Mouse (Mus musculus) ES-Bruce4 (cell line): ENCODE measurements around the gene Olfr33. TPM values are rescaled to one million over a fixed set of nuclear protein-coding genes. Genes with fewer than 3 reads are reported as not detected.

Experiments
- H3K27ac ChIP-seq: 2 replicates; pipeline ENCODE4 v1.5.1; 2012; ENCODE audit warnings: low read length, inconsistent platforms; ENCODE audit not compliant: insufficient read depth
- H3K27me3 ChIP-seq: 2 replicates; pipeline ENCODE4 v1.6.1; 2012; ENCODE audit warnings: mild to moderate bottlenecking, low read length, inconsistent platforms; ENCODE audit not compliant: control insufficient read depth, poor library complexity, insufficient read depth, severe bottlenecking
- H3K36me3 ChIP-seq: 2 replicates; pipeline ENCODE4 v1.6.1; 2012; ENCODE audit warnings: inconsistent platforms, mild to moderate bottlenecking, low read length, moderate library complexity; ENCODE audit not compliant: control insufficient read depth, poor library complexity, insufficient read depth, severe bottlenecking
- H3K4me1 ChIP-seq: one replicate; pipeline ENCODE4 v1.8.1; 2011; ENCODE audit warnings: low read length; ENCODE audit not compliant: control insufficient read depth, insufficient read depth
- H3K4me3 ChIP-seq: 2 replicates; pipeline ENCODE4 v1.5.1; 2011; ENCODE audit warnings: low read depth, mild to moderate bottlenecking, low read length
- H3K9ac ChIP-seq: 2 replicates; pipeline ENCODE4 v1.6.1; 2012; ENCODE audit warnings: low read depth, mild to moderate bottlenecking, inconsistent platforms; ENCODE audit not compliant: poor library complexity, severe bottlenecking
- H3K9me3 ChIP-seq: replicated peaks from 2 replicates; pipeline ENCODE4 v1.6.1; 2012; ENCODE audit warnings: mild to moderate bottlenecking, low read length, inconsistent platforms; ENCODE audit not compliant: control insufficient read depth, poor library complexity, insufficient read depth, severe bottlenecking
- CTCF ChIP-seq: IDR thresholded peaks from one replicate; pipeline ENCODE4 v1.8.1; 2011; ENCODE audit warnings: low read depth, low read length
- EP300 ChIP-seq: IDR thresholded peaks from 2 replicates; pipeline ENCODE4 v1.6.1; 2011; ENCODE audit warnings: low read depth, low read length; ENCODE audit not compliant: insufficient read depth
- POLR2A ChIP-seq: IDR thresholded peaks from one replicate; pipeline ENCODE4 v1.8.1; 2011; ENCODE audit warnings: low read length; ENCODE audit not compliant: insufficient read depth
- polyA plus RNA-seq: library from polyadenylated mRNA; stranded (reverse); fragments of >200 nt; gene quantifications from 2 replicates; pipeline ENCODE4 v1.2.4, GENCODE M21; 2011; ENCODE audit warnings: low read depth; ENCODE audit not compliant: missing spikeins, insufficient read depth, insufficient read length

Gene Olfr33
- not detected in 2 replicates for polyA plus RNA-seq

GRCm38 (mm10) chr7:102718970-102719369 lies at the start of gene Olfr33:
TSS of gene Olfr33 (minus strand) at chr7:102719070.
- H3K27me3 ChIP-seq: no peaks in the 10 kb centered on the region
- H3K4me3 ChIP-seq: no peak within 1 kb of the TSS
- no peaks in the 10 kb centered on the region for H3K36me3 ChIP-seq
- no peaks in the 10 kb centered on the region for H3K9me3 ChIP-seq
- no peak within 1 kb of the TSS for H3K9ac ChIP-seq
- no peaks in the 10 kb centered on the region for H3K4me1 ChIP-seq
- H3K27ac ChIP-seq: no peak within 1 kb of the TSS
- TF ChIP-seq CTCF (no peak), EP300 (no peak), POLR2A (no peak)

GRCm38 (mm10) chr7:102759266-102759665 lies 40.4 kb upstream of the Olfr33 start, which contains the start of the genes Olfr560 and Olfr78:
TSS of gene Olfr560 (minus strand) at chr7:102759366.
TSS of gene Olfr78 (minus strand) at chr7:102759471.
- Histone ChIP-seq H3K4me3 (no peak within 1 kb of the TSS), H3K27me3 (no peaks in the 10 kb centered on the region), H3K36me3 (no peaks in the 10 kb centered on the region), H3K27ac (no peak within 1 kb of the TSS), H3K9ac (no peak within 1 kb of the TSS), H3K9me3 (no peaks in the 10 kb centered on the region), H3K4me1 (no peaks in the 10 kb centered on the region)
- TF ChIP-seq EP300 (no peak), CTCF (no peak), POLR2A (no peak)

DNA sequence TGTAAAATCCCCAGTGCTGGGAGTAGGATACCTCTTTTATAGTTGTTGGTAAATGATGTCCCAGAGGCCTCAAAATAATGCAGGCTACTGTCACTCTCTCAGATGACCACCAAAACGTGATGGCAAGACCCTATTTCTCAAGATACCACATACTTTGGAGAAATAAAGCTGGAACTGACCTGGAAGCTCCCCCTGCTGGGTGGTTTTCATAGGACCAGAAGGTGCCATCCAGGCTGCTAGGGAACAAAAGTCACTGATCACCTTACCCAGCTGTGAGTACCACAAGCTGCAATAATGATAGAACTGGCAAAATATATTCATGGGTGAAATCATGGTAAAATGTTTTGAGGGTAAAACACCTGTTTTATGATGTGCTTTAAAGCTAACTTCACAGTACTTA lies 33.2 kb upstream of the Olfr33 start:
- Histone ChIP-seq H3K27me3 (no peaks in the 10 kb centered on the region), H3K27ac (no peak overlapping the region), H3K9me3 (no peaks in the 10 kb centered on the region), H3K4me1 (no peaks in the 10 kb centered on the region), H3K9ac (no peak overlapping the region), H3K36me3 (no peaks in the 10 kb centered on the region), H3K4me3 (no peak overlapping the region)
- TF ChIP-seq EP300: no peak
- TF ChIP-seq POLR2A: no peak
- TF ChIP-seq CTCF: no peak

DNA sequence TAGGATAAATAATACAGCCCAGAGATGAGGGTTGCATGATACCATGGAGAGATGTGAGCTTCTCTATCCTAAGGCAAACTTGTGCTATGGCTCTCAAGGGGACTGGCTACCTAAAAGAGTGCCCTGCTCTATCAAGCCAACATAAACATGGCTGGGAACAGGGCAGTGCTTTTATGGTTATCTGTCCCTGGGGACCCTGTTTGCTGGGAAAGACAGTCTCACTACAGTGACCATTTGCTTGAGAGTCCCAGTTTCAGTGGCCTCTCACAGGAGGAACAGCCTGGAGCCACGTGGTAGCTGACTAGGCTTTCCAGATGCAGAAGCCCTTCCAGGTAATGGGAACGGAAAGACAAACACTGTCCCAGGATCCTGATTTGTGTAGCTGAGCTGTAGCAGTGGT lies 18.8 kb upstream of the Olfr33 start:
- H3K27me3 ChIP-seq: no peaks in the 10 kb centered on the region
- H3K27ac ChIP-seq: no peak overlapping the region
- no peak overlapping the region for H3K4me3 ChIP-seq
- H3K9me3 ChIP-seq: no peaks in the 10 kb centered on the region
- H3K4me1 ChIP-seq: no peaks in the 10 kb centered on the region
- no peak for TF ChIP-seq EP300
- no peak for TF ChIP-seq POLR2A
- TF ChIP-seq CTCF: no peak
- no peak overlapping the region for H3K9ac ChIP-seq
- H3K36me3 ChIP-seq: no peaks in the 10 kb centered on the region

- TF ChIP-seq CTCF (no peak), POLR2A (no peak)
- Histone ChIP-seq H3K4me3 (no peak overlapping the region), H3K9me3 (no peaks in the 10 kb centered on the region), H3K27me3 (no peaks in the 10 kb centered on the region), H3K36me3 (no peaks in the 10 kb centered on the region), H3K9ac (no peak overlapping the region), H3K27ac (no peak overlapping the region), H3K4me1 (no peaks in the 10 kb centered on the region)
Measured at GRCm38 (mm10) chr7:102733793-102734192, 14.9 kb upstream of the Olfr33 start.

DNA sequence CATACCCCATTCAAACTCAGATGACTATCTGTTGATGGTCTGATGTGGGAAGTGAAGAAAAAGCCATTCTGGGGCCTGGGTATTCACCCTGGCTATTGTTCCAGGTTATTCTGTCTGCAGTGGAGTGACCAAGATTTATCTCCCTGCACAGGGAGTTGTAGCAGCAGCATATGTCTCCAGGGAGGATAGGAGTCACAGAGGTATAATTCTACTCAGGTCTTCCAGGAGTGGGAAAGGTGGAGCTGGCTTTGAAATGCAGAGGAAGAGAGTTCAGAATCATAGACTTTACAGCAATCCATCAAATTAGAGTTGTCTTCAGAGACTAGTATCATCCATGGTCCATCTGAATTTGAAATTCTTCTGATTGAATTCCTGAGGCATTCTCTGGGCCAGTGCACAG lies 8.5 kb upstream of the Olfr33 start, which contains the start of gene Olfr559:
TSS of gene Olfr559 (minus strand) at position 101 of the 400 bp plus-strand sequence.
- H3K4me1 ChIP-seq: no peaks in the 10 kb centered on the region
- no peaks in the 10 kb centered on the region for H3K27me3 ChIP-seq
- no peak within 1 kb of the TSS for H3K4me3 ChIP-seq
- H3K9me3 ChIP-seq: no peaks in the 10 kb centered on the region
- H3K27ac ChIP-seq: no peak within 1 kb of the TSS
- no peak within 1 kb of the TSS for H3K9ac ChIP-seq
- H3K36me3 ChIP-seq: no peaks in the 10 kb centered on the region
- TF ChIP-seq EP300 (no peak), CTCF (no peak), POLR2A (no peak)
